Mouse (Mus musculus) CH12.LX (cell line): ENCODE data around the gene 6430548M08Rik.

Experiments used
- CHD1 ChIP-seq: IDR thresholded peaks from 2 replicates; pipeline ENCODE4 v1.6.1; 2012; ENCODE audit warnings: low read depth, low read length, improper control_type of control experiment, inconsistent platforms
- CTCF ChIP-seq, 2 experiments: IDR thresholded peaks in 1 of 2; conservative IDR thresholded peaks in 1 of 2; 2 replicates each; pipeline ENCODE4 v1.5.1; 2011 to 2012; ENCODE audit warnings: low read depth in 2 of 2, low read length in 2 of 2, improper control_type of control experiment in 1 of 2, inconsistent platforms in 1 of 2, mild to moderate bottlenecking in 1 of 2, moderate library complexity in 1 of 2
- EP300 ChIP-seq: IDR thresholded peaks from 2 replicates; pipeline ENCODE4 v1.6.1; 2011; ENCODE audit warnings: low read length, improper control_type of control experiment
- IRF4 ChIP-seq: IDR thresholded peaks from 2 replicates; pipeline ENCODE4 v1.6.1; 2014; ENCODE audit warnings: low read depth, mild to moderate bottlenecking, inconsistent platforms, low read length, improper control_type of control experiment
- JUND ChIP-seq: conservative IDR thresholded peaks from 2 replicates; pipeline ENCODE4 v1.6.1; 2011; ENCODE audit warnings: low read depth, low read length, improper control_type of control experiment
- MYC ChIP-seq: IDR thresholded peaks from 2 replicates; pipeline ENCODE4 v1.6.1; 2011; ENCODE audit warnings: low read depth, mild to moderate bottlenecking, improper control_type of control experiment, low read length
- POLR2A ChIP-seq: IDR thresholded peaks from 2 replicates; pipeline ENCODE4 v1.6.1; 2011; ENCODE audit warnings: low read depth, mild to moderate bottlenecking, improper control_type of control experiment, low read length
- POLR2AphosphoS2 ChIP-seq: IDR thresholded peaks from 2 replicates; pipeline ENCODE4 v1.6.1; 2011; ENCODE audit warnings: low read depth, low read length, improper control_type of control experiment
- ZC3H11A ChIP-seq: IDR thresholded peaks from 2 replicates; pipeline ENCODE4 v1.6.1; 2012; ENCODE audit warnings: low read depth, mild to moderate bottlenecking, inconsistent platforms, low read length, improper control_type of control experiment

DNA sequence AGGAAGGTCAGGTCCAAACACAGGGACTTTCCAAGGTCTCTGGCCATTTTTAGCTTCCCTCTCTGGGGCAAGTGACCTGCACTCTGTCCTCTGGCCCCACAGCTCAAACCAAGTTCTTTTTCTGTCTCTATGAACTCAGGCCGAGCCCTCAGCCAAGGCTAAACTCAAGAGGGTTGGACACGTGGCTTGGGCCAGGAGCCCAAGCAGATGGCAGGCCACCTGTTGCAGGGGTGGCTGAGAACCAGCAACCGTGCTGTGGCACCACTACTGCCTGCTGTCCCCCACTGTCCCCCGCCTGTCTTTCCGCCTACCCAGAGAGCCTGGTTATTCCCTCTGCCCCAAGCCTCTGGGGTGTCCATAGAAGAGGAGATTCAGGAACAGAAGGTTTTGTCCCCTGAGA lies 100.0 kb downstream of the 6430548M08Rik start:
- no peak for TF ChIP-seq CTCF (conservative IDR thresholded peaks at IDR 0.05 in 1 of 2, IDR thresholded peaks at IDR 0.05 in 1 of 2; ENCODE audit: low read depth in 2 of 2, low read length in 2 of 2)
- no peak for TF ChIP-seq POLR2A
- no peak for TF ChIP-seq IRF4
- TF ChIP-seq CHD1, result no peak
- TF ChIP-seq POLR2AphosphoS2, result no peak
- no peak for TF ChIP-seq JUND
- TF ChIP-seq ZC3H11A, result no peak
- TF ChIP-seq EP300, result no peak
- TF ChIP-seq MYC, result no peak
